Mouse (Mus musculus): ENCODE data around the gene Rpl35a.
"Not testable (repeated sequence)": the region's sequence is repeated elsewhere in the genome, so short reads cannot be mapped to it uniquely, and the experiment has no call there.

The Rpl35a gene

GRCm38 (mm10) chr16:33056095-33056785, at the start of gene Rpl35a, which contains the start of gene Iqcg:
Gene Rpl35a (plus strand): TSS chr16:33056453.
Gene Iqcg (minus strand): TSS chr16:33056218.
- DNase-seq, result peak; percentile 89 to 91

- DNase-seq, result peak; percentile 54 to 56
Observed at GRCm38 (mm10) chr16:33006888-33007287, 49.4 kb upstream of the Rpl35a start.

GRCm38 (mm10) chr16:33007436-33007835, 48.8 kb upstream of the Rpl35a start:
- no peak for DNase-seq

GRCm38 (mm10) chr16:33010166-33010565, 46.1 kb upstream of the Rpl35a start:
- no peak for DNase-seq

- no peak for DNase-seq
Observed at GRCm38 (mm10) chr16:33013801-33014200, 42.5 kb upstream of the Rpl35a start.

GRCm38 (mm10) chr16:33014921-33015320, 41.3 kb upstream of the Rpl35a start:
- DNase-seq, result peak; percentile 65 to 67

- DNase-seq, result no peak
Observed at GRCm38 (mm10) chr16:33015396-33015907, 40.8 kb upstream of the Rpl35a start.

GRCm38 (mm10) chr16:33015986-33016385, 40.3 kb upstream of the Rpl35a start:
- DNase-seq, result no peak

GRCm38 (mm10) chr16:33017677-33018349, 38.4 kb upstream of the Rpl35a start:
- no peak for DNase-seq

- no peak for DNase-seq
Observed at GRCm38 (mm10) chr16:33019117-33019770, 37.0 kb upstream of the Rpl35a start.

GRCm38 (mm10) chr16:33021381-33021780, 34.9 kb upstream of the Rpl35a start:
- DNase-seq, result no peak

- peak; percentile 76 to 78 for DNase-seq
Observed at GRCm38 (mm10) chr16:33023750-33024149, 32.5 kb upstream of the Rpl35a start.

GRCm38 (mm10) chr16:33024456-33025104, 31.7 kb upstream of the Rpl35a start:
- DNase-seq, result no peak

GRCm38 (mm10) chr16:33026357-33026756, 29.9 kb upstream of the Rpl35a start:
- no peak for DNase-seq

- DNase-seq, result no peak
Observed at GRCm38 (mm10) chr16:33036006-33036405, 20.2 kb upstream of the Rpl35a start.

- no peak for DNase-seq
Observed at GRCm38 (mm10) chr16:33042682-33043081, 13.6 kb upstream of the Rpl35a start.

GRCm38 (mm10) chr16:33043268-33043667, 13.0 kb upstream of the Rpl35a start:
- no peak for DNase-seq

- DNase-seq, result no peak
Observed at GRCm38 (mm10) chr16:33048004-33048403, 8.2 kb upstream of the Rpl35a start.

- DNase-seq, result no peak
Observed at GRCm38 (mm10) chr16:33048686-33049085, 7.6 kb upstream of the Rpl35a start.

GRCm38 (mm10) chr16:33049809-33050208, 6.4 kb upstream of the Rpl35a start:
- no peak for DNase-seq

- DNase-seq, result no peak
Observed at GRCm38 (mm10) chr16:33053141-33053540, 3.1 kb upstream of the Rpl35a start.

GRCm38 (mm10) chr16:33054927-33055326, 1.3 kb upstream of the Rpl35a start:
- DNase-seq, result not testable (repeated sequence)

- DNase-seq, result no peak
Observed at GRCm38 (mm10) chr16:33055655-33056054, 598 bp upstream of the Rpl35a start.

Measured in cerebellum, postnatal 36 days (tissue).